Mouse (Mus musculus) cerebellum, adult (tissue): ENCODE data around the gene Prm2.

Experiments used
- ATAC-seq: cut with Nextera tagmentation; 2 replicates; pipeline ENCODE4 v1.9.2; 2017; ENCODE audit warnings: mild to moderate bottlenecking, moderate library complexity, mixed read lengths; ENCODE audit not compliant: insufficient number of reproducible peaks, low FRiP score, low TSS enrichment

Prm2 gene

DNA sequence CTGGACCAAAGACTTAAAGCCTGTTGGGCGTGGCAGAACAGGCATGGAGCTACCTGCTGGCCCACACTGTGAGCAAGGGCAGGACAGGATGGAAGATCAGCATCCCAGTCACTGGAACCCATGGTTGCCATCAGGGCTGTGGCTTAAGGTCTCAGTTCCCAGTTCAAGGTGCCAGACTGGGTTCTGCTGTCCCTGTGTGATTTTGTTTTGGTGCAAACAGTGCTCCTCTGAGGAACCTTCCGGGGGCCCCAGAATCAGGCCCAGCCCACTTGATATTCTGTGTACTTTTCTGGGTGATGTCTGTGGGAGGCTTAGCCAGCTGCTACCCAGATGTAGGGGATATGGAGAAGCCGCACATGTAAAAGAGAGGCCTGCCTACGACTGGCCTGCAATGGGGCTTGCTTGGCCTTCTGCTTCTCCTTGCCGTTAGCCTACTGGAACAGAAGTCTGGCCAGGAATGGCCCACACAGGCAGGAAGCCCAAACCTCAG is 15.3 kb downstream of the Prm2 start:
- no peak for ATAC-seq

DNA sequence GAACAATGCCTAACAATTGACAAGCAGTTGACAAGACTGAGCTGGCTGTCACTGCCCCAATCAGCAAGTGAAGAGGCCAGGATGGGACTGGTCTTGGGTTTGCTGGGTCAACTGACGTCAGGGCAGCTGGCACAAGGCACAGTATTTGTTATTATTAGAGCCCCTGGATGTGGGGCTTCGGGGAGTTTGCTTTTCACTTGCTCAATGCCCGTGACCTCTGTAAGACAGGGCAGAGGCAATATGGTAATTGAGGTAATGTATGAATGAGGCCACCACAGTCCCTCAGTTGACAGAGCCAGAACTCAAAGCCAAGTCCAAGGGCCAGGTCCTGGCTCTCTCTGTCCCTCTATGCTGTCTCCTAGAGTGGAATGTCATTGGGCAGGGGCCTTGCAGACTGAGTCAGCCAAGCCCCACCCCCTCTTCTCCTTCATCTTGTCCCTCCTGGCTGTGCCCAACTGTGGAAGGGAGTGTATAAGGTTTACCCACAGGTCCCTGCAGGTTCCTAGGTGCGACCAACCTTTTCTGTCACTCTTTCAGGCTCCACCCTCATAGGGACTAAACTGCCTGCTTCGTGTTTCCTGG is 18.3 kb downstream of the Prm2 start:
- no peak for ATAC-seq

DNA sequence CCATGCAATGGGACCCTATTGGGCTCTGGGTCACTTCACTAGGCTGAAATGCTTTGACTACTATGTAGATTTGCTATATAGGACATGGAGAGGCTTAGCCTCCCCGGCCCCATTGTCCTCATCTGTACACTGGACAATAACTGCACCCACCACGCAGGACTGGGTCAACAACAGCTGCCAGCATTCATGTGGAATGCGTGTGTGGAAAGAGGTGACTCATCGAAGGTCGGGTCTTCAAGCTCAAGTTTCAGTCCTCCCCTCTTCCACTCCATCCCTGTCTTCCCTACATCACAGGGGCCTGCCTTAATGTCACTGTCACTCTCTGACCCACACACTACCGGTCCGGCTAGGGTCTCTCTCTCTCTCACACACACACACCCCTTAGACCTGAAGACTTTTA is 19.6 kb downstream of the Prm2 start:
- ATAC-seq: no peak

DNA sequence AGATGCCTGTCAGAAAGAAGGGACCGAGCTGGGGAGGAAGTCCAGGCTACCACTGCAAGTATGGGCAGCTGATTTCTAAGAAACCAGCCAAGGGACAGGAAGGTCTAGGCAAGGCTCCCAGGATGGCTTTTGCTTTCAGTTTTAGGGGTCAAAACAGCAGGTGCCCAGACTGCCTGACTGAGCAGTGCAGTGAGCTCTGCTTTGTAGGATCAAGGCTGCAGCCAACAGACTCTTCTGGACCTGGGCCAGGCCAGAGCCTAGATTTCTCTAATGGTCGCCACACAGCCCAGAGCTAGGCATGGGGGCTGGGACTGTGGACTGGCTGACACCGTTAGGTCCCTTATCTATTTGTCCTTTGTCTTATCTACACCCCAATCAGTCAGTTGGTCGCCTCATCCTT is 21.2 kb downstream of the Prm2 start:
- no peak for ATAC-seq

DNA sequence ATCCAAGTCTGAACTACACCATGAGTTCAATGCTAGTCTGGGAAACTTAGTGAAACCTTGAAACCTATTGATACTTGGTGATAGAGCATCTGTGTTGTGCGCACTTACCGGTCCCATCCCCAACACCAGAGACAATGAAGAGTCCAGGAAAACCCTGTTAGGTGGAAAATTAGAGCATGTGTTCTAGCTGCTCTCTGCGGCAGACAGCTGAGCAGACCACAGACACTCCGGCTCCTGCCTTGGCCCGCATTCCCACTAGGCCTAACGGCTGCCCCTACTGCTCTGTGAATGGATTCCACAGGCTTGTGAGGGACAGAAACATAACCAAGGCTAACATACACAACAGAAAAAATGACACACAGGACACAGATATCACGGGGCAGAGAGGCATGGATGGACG is 22.4 kb downstream of the Prm2 start:
- ATAC-seq: no peak

DNA sequence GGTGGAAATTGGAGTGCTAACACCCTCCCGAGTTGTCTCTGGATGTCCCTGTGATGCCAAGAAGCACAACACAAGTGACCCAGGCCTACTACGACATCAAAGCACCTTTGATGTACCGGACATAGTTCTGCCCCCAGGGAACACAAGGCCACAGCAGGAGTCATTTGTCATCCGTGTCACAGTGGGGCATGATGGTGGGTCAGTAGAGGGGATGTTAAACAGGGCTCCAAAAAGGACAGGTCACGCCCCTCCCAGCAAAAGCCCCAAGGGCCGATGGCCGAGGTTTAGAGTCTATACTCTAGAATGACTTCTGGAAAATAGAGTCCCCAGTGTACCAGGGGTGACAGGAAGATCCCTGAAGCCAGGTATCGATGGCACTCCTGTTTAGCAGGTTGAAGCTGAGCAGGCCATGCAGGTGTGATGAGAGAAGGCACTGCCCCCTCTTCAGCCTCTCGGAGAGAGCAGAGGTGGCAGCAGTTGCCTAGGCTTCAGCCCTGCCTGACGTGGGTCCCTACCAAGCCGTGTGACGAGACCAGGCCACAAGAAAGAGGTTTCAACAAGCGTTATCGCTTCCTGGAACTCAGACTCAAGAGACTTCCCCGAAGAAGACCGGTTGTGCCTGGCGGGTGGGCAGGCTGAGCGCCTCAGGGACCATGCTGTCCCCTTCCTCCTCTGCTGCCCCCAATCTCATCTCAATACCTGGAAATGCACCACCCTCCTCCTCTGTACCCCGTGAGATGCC is 24.0 kb downstream of the Prm2 start:
- ATAC-seq: no peak

DNA sequence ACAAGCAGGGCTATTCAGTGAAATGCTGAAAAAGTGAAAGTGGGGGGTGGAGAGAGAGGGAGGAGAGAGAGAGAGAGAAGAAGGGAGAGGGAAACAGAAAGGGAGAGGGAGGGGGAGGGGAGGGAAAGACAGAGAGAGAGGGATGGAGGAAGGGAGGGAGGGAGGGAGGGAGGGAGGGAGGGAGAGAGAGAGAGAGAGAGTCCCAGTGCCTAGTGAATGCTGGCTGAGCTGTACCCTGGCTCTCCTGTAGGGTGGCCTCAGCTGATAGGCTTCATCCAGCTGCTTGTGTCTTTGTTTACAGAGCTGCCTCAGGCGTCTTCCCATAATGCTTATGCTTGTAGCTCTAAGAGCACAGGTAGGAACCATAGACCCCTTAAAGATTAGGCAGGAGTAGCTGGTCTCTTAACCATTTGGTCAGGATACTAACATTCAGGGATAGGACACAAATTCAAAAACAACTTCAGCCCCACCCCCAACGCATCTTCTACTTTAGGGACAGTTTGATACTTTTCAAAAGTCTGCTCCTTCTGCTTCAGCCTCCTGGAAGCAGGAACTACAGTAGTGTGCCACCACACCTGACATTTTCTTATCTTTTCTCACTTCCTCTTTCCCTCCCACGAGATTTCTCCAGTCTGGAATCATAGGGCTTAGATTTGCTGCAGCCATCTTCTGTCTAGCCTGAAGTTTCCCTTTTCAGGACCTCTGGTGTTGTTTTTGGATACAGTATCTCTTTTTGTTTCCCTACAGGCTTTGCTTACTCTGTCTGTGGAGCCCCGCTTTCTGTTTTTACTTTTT is 25.2 kb downstream of the Prm2 start:
- no peak for ATAC-seq

DNA sequence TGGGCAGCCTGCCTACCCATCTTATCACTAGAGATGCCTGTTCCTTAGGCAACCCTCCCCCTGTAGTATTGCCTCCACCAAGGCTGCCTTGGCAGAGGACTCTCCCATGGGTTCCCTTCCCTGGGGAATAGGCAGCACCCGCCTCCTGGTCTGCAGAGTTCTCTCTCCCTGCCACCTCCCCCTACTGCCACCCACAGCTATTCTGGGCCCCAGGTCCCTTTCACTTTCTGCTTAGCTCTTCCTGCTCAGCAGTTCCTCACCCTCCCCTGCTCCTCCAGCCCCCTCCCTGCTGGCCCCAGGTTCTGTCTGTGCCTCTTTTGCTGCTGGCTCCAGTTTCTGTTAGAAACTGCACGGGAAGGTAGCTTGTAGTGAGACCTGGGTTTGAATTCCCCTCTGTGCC is 26.3 kb downstream of the Prm2 start:
- no peak; the same call in 1 of the 2 replicates for ATAC-seq

DNA sequence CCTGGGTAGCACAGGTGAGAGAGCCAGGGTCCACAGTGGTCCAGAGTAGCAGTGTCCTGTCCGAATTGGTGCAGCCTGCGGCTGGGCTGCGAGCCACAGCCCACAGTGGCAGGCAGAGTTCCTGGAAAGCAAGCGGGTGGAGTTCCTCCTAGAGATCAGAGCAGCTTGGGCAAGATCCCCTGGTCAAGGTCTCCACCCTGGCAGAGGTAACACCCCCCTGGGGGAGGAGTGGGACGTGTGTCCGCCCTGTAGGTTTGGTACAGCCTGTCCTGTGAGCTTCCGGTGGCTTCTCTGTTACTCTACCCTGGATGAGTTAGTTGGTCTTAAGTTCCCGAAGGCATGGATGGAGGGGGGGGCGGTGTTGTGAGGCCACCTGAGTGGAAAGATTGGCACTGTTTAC is 27.1 kb downstream of the Prm2 start:
- no peak for ATAC-seq

DNA sequence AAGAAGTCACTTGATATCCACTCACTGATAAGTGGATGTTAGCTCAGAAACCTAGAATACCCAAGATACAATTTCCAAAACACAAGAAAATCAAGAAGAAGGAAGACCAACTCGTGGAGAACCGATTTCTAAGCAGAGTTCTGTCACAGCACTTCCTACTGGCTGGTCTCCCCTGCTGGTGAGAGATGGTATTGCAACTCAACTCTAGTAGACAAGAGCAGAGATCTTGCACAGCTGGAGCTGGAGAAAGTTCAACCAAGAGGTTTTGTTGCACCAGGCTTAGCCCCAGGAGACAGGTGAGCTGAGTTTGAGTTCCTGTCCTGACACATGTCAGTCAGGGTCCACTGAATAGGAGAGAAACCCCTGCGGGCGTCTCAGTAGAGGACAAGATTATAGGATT is 28.8 kb downstream of the Prm2 start:
- no peak; the same call in 1 of the 2 replicates for ATAC-seq

DNA sequence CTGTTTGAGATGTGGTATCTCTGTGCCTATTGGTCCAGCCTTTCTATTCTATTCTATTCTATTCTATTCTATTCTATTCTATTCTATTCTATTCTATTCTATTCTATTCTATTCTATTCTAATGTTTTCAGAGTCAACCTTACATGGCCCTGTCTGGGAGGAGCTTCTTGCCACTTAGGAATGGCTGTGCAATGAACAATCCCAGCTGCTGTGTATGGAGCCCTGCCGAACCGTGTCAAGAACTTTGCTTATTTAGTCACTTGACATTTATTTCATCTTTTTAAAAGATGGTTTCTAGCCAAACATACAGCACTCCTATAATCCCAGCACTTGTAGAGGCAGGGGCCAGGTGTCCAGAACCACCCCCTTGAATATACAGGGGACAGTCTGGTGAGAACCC is 31.6 kb downstream of the Prm2 start:
- ATAC-seq: no peak

DNA sequence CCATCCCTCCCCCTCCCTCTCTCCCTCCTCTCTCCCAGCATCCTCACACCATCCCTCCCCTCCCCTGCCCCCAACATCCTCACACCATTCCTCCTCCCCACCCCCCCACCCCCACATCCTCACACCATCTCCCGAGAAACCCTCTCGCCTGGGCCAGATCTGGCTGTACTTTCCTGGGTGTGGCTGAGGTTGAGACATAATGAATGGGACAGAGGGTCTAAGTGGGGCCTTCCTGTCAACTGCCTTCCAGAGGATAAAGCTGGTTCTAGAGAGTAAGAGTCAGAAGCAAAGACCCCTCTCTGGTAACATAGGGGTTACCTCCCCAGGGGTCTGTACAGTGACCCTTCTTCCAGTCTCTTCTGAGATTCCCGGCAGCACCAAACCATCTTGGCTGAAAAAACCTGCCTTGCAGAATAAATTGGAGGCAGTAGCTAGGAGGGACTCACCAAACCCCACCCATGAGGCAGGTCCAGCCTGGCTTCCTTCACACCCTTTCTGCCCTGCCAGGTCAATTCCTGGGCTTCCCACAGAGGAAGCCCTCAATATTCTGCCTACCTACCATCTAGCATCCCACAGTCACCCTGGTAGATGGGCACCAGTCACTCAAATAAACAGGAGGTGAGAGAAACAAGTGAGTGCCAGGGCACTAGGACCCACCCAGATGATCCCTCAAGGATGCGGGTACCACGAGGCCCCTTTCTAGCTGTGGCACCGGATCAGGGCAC is 32.2 kb downstream of the Prm2 start:
- ATAC-seq: no peak

DNA sequence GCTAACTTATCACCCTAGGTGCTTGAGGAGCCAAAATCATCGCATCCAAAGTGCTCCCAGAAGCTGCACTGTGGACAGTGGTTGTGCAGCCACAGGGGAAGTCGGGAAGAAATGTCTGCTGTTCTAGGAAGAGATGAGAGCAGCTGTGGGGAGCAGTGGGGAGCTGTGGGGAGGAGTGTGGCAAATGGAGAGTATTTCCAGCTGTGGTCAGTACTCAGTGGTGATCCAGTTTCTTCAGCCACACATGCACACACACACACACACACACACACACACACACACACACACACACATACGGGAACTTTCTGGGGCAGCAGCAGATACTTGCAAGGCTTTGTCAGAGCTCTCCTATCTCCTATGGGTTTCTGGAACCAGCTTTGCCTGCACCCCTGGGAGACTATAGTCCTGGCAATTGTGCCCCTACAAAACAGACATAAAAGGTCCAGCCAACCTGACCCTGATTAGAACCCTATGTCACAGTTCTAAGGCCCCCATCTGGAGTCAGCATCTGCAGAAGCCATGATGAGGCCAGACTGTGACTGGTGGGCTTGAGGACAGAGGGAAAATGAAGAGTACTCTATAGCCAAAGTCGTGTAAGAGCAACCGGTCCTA is 33.3 kb downstream of the Prm2 start:
- ATAC-seq: no peak

DNA sequence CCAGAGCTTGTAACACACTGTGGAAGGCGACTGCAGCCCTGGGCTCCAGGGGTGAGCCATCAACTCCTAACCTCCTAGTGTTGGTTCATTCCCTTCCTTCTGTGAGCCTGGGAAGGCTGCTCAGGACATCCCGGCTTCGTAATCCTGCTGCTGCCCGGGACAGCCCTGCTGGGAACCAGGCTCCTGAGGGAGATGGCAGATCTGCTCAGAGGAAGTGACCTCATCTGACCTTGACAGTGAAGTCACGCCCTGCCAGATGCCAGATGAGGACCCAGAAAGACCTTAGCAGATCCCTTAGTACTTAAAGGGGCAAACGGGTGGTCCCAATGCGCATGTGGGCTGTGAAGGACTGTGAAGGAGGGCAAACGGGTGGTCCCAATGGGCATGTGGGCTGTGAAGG is 34.8 kb downstream of the Prm2 start:
- no peak for ATAC-seq

DNA sequence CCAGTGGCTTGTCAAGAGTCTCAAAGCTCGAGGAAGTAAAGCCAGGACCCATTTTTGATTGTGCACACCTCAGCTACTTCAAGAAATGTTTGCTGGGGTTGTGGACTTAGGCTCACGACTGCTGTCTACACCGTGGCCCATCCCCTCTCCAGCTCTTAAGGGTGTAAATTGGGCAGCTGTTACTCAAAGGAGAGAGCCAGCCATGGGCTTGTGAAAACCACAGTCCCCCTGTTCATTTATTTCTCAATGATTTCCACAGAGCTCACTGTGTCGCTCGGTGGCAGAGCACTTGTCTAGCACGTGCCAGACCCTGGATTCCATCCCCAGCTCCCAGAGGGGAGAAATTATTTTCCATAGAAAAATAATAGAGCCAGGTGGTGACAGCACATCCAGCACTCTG is 39.8 kb downstream of the Prm2 start:
- no peak for ATAC-seq

DNA sequence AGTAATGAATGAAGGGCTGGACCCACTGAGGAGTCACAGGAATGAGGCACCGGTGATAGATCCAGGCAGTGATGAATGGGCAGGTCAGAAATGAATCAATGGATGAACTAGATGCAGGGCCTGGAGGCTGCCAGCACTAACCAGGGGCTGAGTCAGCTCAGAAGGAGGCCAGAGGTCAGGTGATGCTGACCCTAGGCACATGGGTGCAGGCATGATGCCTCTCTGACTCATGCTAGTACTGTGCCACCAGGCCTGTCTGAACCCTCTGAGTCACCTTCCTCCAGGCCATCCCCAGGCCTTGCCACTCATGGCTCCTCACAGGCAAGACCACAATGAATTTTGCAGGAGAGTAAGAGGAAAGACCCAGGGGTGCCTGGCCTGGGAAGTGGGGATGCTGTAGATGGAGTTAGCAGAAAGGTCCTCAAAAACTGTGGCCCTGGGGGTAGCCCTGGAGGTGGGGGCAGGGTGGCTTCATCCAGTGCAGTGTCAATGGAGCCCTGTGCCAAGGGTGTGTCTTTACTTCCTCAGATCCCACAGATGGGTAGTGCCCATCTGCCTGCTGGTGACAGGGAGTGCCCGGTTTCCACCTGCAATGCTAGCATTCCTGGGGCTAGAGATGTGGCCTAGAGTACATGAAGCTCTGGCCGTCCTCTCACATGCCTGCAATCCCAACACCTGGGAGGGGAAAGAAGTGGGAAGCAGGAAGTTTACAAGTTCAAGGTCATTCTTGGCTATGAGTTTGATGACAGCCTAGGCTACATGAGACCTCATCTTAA is 41.2 kb downstream of the Prm2 start:
- ATAC-seq: no peak

DNA sequence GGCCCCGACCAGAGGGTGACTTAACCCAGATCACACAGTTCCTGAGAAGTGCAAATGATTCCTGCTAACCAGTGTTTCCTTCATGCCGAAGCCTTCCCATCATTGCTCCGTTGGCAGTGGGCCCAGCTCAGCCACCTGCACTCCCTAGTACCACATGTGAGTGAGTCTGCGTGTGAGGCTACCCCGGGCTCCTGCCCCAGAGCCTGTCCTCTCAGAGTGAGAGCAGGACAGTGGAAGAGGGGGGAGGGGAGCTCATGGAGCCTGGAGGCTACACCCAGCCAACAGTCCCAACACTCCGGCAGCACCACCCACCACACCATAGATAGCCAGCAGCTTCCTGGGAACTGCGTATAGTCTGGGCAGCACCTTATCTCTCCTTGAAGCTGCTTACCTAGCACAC is 46.1 kb downstream of the Prm2 start:
- peak; percentile 71 for ATAC-seq

DNA sequence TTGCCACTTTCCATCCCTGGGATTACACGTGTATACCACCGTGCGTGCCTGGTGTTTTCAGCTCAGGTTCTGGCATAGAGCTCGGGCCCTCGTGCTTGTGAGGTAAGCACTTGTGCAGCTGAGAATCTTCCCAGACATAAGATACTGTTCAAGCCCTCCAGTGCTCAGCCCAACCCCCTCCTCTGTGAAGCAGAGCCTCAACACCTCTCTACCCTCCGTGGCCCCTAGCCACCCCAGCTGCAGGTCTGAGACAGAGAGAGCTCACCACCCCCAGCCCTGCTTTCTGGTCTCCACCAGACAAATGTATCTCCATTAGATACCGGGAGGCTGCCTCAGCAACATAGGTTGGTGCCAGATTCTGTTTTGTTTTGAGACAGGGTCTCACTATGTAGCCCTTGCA is 46.7 kb downstream of the Prm2 start:
- no peak for ATAC-seq
